In the genomic region with DNA sequence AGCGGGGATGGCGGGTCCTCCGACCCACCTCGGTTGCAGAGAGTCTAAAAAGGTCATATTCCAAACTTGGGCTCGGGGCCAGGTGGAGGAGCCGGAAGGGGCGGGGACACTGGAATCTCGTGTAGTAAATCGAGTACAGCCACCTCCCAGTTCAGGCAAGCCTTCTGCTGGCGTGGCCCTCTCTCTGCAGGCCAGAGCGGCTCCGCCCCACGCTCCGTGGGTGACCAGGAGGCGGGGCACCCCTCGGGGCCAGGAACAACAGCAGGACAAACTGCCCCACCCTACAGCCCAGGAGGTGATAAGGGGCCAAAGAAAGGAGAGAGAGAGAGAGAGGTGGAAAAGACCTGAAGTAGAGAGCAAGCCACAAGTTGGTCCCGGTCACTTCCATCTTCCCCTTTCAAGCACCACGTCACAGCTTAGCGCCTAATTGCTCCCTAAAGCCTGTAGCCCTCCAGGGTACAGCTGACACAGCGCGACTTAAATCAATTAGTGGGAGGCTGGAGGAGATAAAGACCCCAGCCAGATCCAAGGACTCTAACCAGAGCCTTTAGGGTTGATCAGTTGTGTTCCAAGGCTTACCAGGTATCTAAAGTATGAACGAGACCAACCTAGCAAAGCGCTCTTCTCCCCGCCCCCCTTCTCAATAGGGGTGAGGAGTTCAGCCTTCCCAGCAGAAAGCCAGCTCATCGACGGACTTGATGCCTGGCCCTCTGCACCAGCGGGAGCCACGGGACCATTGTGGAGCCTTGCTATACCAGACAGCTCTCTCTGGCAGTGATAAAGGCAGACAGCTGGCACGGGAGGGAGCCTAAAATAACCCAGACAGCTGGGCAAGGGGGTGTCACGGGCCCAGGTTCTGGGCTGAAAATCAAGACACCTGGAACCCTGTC, we compare ENCODE assay signal across 1 mouse cellular context.
TF ChIP-seq lines count a peak whose summit lies in the region.

No protein-coding gene starts in this region.

TF ChIP-seq in MEL, 35 proteins besides CTCF, POLR2A, EP300 and RAD21 (continued from another document):
- TF ChIP-seq POLR2AphosphoS2 (IDR thresholded peaks at IDR 0.05; ENCODE audit: low read length) (peak; percentile 54; the same call in 1 of the 2 replicates), RCOR1 (IDR thresholded peaks at IDR 0.05; ENCODE audit: low read depth, low read length) (no peak), MAZ (IDR thresholded peaks at IDR 0.05; ENCODE audit: low read depth, low read length) (no peak; the same call in 1 of the 2 replicates), TAL1 (IDR thresholded peaks at IDR 0.05; ENCODE audit: low read length) (no peak), TBP (IDR thresholded peaks at IDR 0.05; ENCODE audit: low read depth, low read length) (peak; percentile 82), TCF12 (IDR thresholded peaks at IDR 0.05; ENCODE audit: low read depth, low read length) (peak; percentile 61), KAT2A (conservative IDR thresholded peaks at IDR 0.05; ENCODE audit: low read depth, low read length) (no peak; the same call in 1 of the 2 replicates), SIN3A (IDR thresholded peaks at IDR 0.05; ENCODE audit: low read length) (0 out of 2 replicates have a peak, but pooled peaks have one; percentile 52), MEF2A (IDR thresholded peaks at IDR 0.05; ENCODE audit: extremely low read depth, insufficient replicate concordance, low read depth, low read length, poor library complexity, severe bottlenecking) (peak; percentile 29; the same call in 1 of the 2 replicates), ZNF384 (IDR thresholded peaks at IDR 0.05; ENCODE audit: low read depth, low read length) (no peak), USF1 (IDR thresholded peaks at IDR 0.05; ENCODE audit: low read depth, low read length) (no peak), POLR2AphosphoS5 (IDR thresholded peaks at IDR 0.05; ENCODE audit: borderline replicate concordance, low read depth, low read length) (no peak), NELFE (IDR thresholded peaks at IDR 0.05; ENCODE audit: low read depth, low read length) (peak; percentile 70), MYC (IDR thresholded peaks at IDR 0.05; ENCODE audit: low read depth, low read length) (no peak), MXI1 (IDR thresholded peaks at IDR 0.05; ENCODE audit: low read depth, low read length) (no peak; the same call in 1 of the 2 replicates), MAFK (IDR thresholded peaks at IDR 0.05; ENCODE audit: borderline replicate concordance, low read depth, low read length) (no peak), ZC3H11A (IDR thresholded peaks at IDR 0.05; ENCODE audit: low read depth, low read length) (no peak), ZKSCAN1 (IDR thresholded peaks at IDR 0.05; ENCODE audit: low read depth, low read length) (no peak)
